ENCODE assay signal across 18 mouse cellular contexts in the genomic region with DNA sequence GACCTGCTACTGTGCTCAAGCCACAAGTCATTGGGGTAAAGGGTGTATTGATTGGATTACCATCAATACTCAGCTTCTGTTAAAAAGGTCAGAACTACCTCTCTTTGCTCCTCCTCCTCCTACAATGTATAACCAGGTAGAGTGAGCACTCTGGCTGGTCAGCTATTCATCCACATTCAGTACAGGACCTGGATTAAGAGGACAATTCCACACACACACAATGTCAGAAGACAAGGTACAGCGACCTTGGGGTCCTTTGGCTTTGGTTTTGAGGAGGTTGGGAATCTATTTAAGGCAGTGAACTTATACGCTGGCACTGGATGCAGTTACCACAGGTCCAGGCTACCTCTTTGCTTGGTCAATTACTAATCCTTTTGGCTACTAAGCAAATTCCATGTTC. TPM values are rescaled to one million over a fixed set of nuclear protein-coding genes. Genes with fewer than 3 reads are reported as not detected.
DNase-seq lines count a peak whose midpoint lies in the region; ATAC-seq lines count a peak whose summit lies in the region.
"Had no signal": no experiment of that assay in that cellular context is flagged by ENCODE, and none has a peak within 500 bp of the region (broad histone marks: within the 10 kb centered on the region; RNA-seq: fewer than 3 reads in every experiment).

A gene (plus strand): TSS at position 107 of the 400 bp plus-strand sequence.

- H3K4me1 ChIP-seq in liver, embryonic 15.5 days (replicated peaks) = peaks cover 3% of the 10 kb centered on the region; the same call in 1 of the 2 replicates
- H3K4me1 ChIP-seq: embryonic facial prominence, embryonic 13.5 days; neural tube, embryonic 12.5 days had no signal

- H3K4me2 ChIP-seq in liver, embryonic 15.5 days = peak within 1 kb of the TSS; percentile 43
- H3K4me2 ChIP-seq: embryonic facial prominence, embryonic 13.5 days; limb, embryonic 15.5 days; neural tube, embryonic 12.5 days had no signal

- DNase-seq in adrenal gland, postnatal 14 days = no peak
- DNase-seq in adrenal gland, adult 8-10 months = no peak
- peak; percentile 57 for DNase-seq in kidney, adult 18-20 months
- peak; percentile 19 for DNase-seq in kidney, postnatal 10 days
- DNase-seq in right cerebral cortex, postnatal 14 days = no peak
- no peak for DNase-seq in cerebellum, postnatal 25 days
- DNase-seq: cerebellum, adult 8-10 months; gastrocnemius, postnatal 10 days; lung, postnatal 14 days had no signal

- peak within 1 kb of the TSS; percentile 64; the same call in 1 of the 2 replicates for H3K27ac ChIP-seq in liver, embryonic 15.5 days (replicated peaks)
- H3K27ac ChIP-seq: embryonic facial prominence, embryonic 13.5 days; forebrain, embryonic 10.5 days; limb, embryonic 15.5 days; neural tube, embryonic 12.5 days; stomach, postnatal 0 days had no signal

- H3K4me3 ChIP-seq in liver, embryonic 15.5 days (replicated peaks) = peak within 1 kb of the TSS; percentile 39
- H3K4me3 ChIP-seq: embryonic facial prominence, embryonic 13.5 days; forebrain, embryonic 10.5 days; limb, embryonic 15.5 days; neural tube, embryonic 12.5 days had no signal

- 62% methylated on average over 2 of the region's 2 CpGs for WGBS in liver, embryonic 15.5 days (ENCODE audit: insufficient replicate concordance)

- peak; percentile 61 for ATAC-seq in liver, embryonic 15.5 days (ENCODE audit: insufficient read depth)
- ATAC-seq in frontal cortex, adult (ENCODE audit: low TSS enrichment) = no peak

- no peaks in the 10 kb centered on the region for H3K9me3 ChIP-seq in liver, embryonic 15.5 days (replicated peaks)
- H3K9me3 ChIP-seq: embryonic facial prominence, embryonic 13.5 days; forebrain, embryonic 10.5 days; limb, embryonic 15.5 days; neural tube, embryonic 12.5 days had no signal

- H3K9ac ChIP-seq in liver, embryonic 15.5 days = 0 out of 2 replicates have a peak within 1 kb of the TSS, but pooled peaks have one; percentile 1
- H3K9ac ChIP-seq: embryonic facial prominence, embryonic 13.5 days; limb, embryonic 15.5 days; neural tube, embryonic 12.5 days had no signal

- H3K36me3 ChIP-seq in liver, embryonic 15.5 days (replicated peaks) = no peaks in the 10 kb centered on the region
- H3K36me3 ChIP-seq: embryonic facial prominence, embryonic 13.5 days; forebrain, embryonic 10.5 days; limb, embryonic 15.5 days; neural tube, embryonic 12.5 days had no signal

- H3K27me3 ChIP-seq in liver, embryonic 15.5 days = no peaks in the 10 kb centered on the region
- H3K27me3 ChIP-seq: embryonic facial prominence, embryonic 13.5 days; limb, embryonic 15.5 days; neural tube, embryonic 12.5 days had no signal

RNA-seq across cellular contexts. Expression of the gene that starts here (rescaled TPM):
- total RNA-seq in adrenal gland, postnatal 14 days (2021) = 1.7 and 24.3 TPM in 2 replicates
- under 1 TPM in 1 of 4 experiments, not detected in 3; 0.40 TPM for total RNA-seq in adrenal gland, adult 8-10 months (2022)
- polyA plus RNA-seq in liver, embryonic 15.5 days (2015; fragmentation: Nextera tagmentation; extraction: Ambion mirVana) = 32.3 and 36.5 TPM in 2 replicates
- total RNA-seq: layer of hippocampus, postnatal 14 days; left cerebral cortex, postnatal 25 days had no signal

Comparison
In these comparisons a context has a peak if more than half of its experiments do, and no peak if none do; other contexts are left out.
1. DNase-seq: peak in kidney, adult 18-20 months (single experiment) and kidney, postnatal 10 days (single experiment); none in adrenal gland, postnatal 14 days (single experiment), adrenal gland, adult 8-10 months (single experiment), right cerebral cortex, postnatal 14 days (single experiment) and cerebellum, postnatal 25 days (0 of 2).